Mouse (Mus musculus): ENCODE results near the gene Cib1. TPM values are rescaled to one million over a fixed set of nuclear protein-coding genes. Genes with fewer than 3 reads are reported as not detected.

Gene Cib1
- polyA plus RNA-seq, 1 experiment from 2014 or later: 41.1 TPM

DNA sequence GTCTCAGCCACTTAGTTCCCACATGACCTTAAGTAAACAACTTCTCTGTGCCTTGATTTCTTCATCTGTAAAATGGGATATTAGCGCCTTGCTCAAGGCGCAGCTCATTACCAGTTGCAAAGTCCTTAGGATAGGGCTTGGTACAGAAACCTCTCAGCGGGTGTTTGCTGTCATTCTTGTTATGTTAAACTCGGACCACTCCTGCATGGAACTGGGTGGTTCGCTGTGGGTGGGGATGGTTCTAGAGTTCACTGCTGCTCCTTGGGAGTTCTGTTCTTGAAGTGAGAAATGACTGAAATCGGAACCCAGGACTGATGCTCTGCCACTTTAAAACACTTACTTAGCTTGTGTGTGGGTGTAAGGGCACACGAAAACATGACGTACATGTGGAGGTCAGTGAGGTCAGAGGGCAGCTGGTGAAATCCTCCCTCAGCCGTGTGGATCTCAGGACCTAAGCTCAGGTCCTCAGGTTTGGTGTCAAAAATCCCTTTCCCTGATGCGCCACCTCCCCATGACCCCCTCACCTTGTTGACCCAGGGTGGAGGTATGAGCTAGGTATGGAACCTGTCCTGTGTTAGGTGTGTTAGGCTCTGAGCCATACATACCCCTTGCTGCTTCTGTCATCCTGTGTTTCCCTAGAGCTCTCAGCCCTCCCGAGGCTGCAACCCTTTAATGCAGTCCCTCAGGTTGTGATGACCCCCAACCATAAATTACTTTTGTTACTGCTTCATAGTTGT is 32.6 kb downstream of the Cib1 start:
- no peak for ATAC-seq (ENCODE audit: low FRiP score)
- WGBS: 72% methylated on average over 11 of the region's 11 CpGs

DNA sequence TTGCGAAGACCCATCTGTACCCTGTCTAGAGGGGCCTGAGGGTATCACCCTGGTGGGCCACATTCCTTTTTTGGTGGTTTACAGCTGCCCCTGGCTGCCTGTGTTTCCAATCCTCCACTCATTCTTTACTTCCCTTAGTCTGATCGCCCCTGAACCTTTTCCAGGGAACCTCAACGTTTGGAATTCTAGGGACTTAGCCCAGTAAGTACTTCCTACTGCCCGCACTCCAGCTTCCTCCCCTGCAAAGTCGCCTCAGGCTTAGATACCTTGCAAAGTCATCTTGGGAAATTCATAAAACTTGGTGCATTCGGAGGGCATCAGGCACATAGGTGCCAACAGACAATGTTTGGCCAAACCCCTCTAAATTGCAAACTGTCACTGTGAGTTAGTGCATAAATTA is 33.3 kb downstream of the Cib1 start:
- Histone ChIP-seq H3K4me2 (replicated peaks) (peak overlapping the region; percentile 81), H3K9ac (peak overlapping the region; percentile 91), H3K27me3 (ENCODE audit: control insufficient read depth, insufficient read depth, low read length) (no peaks in the 10 kb centered on the region), H3K36me3 (replicated peaks; ENCODE audit: control insufficient read depth, insufficient read depth) (no peaks in the 10 kb centered on the region), H3K4me1 (replicated peaks; ENCODE audit: control insufficient read depth, insufficient read depth, low read length) (peaks cover 61% of the 10 kb centered on the region), H3K4me3 (replicated peaks; ENCODE audit: low read length) (peak overlapping the region; percentile 73), H3K27ac (peak overlapping the region; percentile 95), H3K9me3 (ENCODE audit: control insufficient read depth, low read length) (no peaks in the 10 kb centered on the region)
- DNase-seq (ENCODE audit: low spot score) (no peak), ATAC-seq (ENCODE audit: low FRiP score) (no peak)
- 30% methylated on average over 6 of the region's 6 CpGs for WGBS

More for the DNA sequence above, 32.6 kb downstream of the Cib1 start:
- no peaks in the 10 kb centered on the region for H3K36me3 ChIP-seq (replicated peaks; ENCODE audit: control insufficient read depth, insufficient read depth)
- no peak overlapping the region for H3K27ac ChIP-seq
- peak overlapping the region; percentile 73 for H3K4me3 ChIP-seq (replicated peaks; ENCODE audit: low read length)
- H3K4me2 ChIP-seq (replicated peaks): peak overlapping the region; percentile 81
- DNase-seq (ENCODE audit: low spot score): no peak
- peak overlapping the region; percentile 91; the same call in 1 of the 2 replicates for H3K9ac ChIP-seq
- no peaks in the 10 kb centered on the region for H3K9me3 ChIP-seq (ENCODE audit: control insufficient read depth, low read length)
- H3K27me3 ChIP-seq (ENCODE audit: control insufficient read depth, insufficient read depth, low read length): no peaks in the 10 kb centered on the region
- peaks cover 55% of the 10 kb centered on the region for H3K4me1 ChIP-seq (replicated peaks; ENCODE audit: control insufficient read depth, insufficient read depth, low read length)

DNA sequence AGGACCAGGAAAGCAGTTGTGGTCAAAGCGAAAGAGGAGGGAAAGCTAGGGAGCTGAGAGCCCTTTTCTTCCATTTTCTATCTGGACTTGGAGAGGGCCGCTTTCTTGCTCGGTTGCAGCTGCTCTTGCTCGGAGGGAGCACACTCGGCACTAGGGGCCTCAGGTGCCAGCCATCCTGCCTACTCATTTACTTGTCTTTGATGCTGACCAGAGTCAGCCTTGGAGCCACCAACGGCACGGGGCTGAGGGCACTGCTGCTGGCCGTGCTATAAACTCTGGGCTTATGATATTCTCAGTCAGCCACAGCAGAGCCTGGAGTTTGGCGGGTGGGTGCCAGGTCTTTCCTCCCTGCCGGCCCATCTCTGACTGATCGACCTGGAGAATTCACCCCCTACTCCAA is 33.8 kb downstream of the Cib1 start:
- no peak for ATAC-seq (ENCODE audit: low FRiP score)
- Histone ChIP-seq H3K9me3 (ENCODE audit: control insufficient read depth, low read length) (no peaks in the 10 kb centered on the region), H3K4me2 (replicated peaks) (peak overlapping the region; percentile 81), H3K36me3 (replicated peaks; ENCODE audit: control insufficient read depth, insufficient read depth) (no peaks in the 10 kb centered on the region), H3K9ac (peak overlapping the region; percentile 91), H3K27me3 (ENCODE audit: control insufficient read depth, insufficient read depth, low read length) (no peaks in the 10 kb centered on the region), H3K27ac (peak overlapping the region; percentile 95), H3K4me1 (replicated peaks; ENCODE audit: control insufficient read depth, insufficient read depth, low read length) (peaks cover 65% of the 10 kb centered on the region), H3K4me3 (replicated peaks; ENCODE audit: low read length) (peak overlapping the region; percentile 73)
- under 1% methylated on average over 11 of the region's 11 CpGs for WGBS
- peak; percentile 52 for DNase-seq (ENCODE audit: low spot score)

DNA sequence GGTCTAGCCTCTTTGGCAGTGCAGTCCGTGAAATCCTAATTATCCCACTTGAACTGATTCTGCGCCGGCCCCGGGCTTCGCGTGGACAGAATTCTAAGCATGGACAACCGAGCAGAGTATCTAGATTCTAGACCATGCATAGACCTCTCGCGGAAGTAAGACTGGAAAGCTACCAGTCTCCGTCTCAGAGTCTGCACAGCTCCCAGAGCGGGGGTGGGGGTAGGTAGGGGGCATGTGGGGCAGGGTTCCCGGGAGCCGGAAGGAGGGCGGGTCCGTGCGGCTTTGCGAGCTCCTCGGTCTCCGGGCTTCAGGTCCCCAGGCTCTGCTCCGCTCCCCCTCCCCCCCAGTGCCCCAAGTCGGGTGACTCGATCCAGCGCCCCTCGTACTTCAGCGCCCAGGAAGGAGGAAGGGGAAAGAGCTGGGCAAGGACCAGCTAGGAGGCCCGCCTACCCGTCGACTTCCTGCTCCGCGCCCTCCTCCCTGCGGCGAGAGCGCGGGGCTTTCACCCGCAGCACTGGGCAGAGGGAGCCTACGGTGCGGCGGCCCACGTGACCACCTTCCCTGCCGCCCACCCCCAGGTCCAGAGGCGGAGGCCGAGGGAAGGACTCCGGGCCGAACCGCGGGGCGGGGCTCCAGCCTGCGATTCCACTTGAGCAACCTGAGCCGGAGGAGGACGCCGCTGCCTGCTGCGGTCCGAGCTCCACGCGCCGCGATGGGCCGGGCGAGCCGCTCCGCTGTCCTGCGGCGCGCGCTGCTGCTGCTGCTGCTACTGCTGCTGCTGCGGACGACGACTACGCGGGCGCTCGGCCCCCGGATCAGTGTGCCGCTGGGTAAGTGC is 34.5 kb downstream of the Cib1 start:
- under 1% methylated on average over 72 of the region's 74 CpGs for WGBS
- Histone ChIP-seq H3K4me1 (replicated peaks; ENCODE audit: control insufficient read depth, insufficient read depth, low read length) (peaks cover 63% of the 10 kb centered on the region), H3K27ac (peak overlapping the region; percentile 95), H3K27me3 (ENCODE audit: control insufficient read depth, insufficient read depth, low read length) (no peaks in the 10 kb centered on the region), H3K4me2 (replicated peaks) (peak overlapping the region; percentile 81), H3K9ac (peak overlapping the region; percentile 91), H3K4me3 (replicated peaks; ENCODE audit: low read length) (peak overlapping the region; percentile 73), H3K9me3 (ENCODE audit: control insufficient read depth, low read length) (no peaks in the 10 kb centered on the region), H3K36me3 (replicated peaks; ENCODE audit: control insufficient read depth, insufficient read depth) (no peaks in the 10 kb centered on the region)
- peak; percentile 89 for ATAC-seq (ENCODE audit: low FRiP score)
- peak; percentile 76 for DNase-seq (ENCODE audit: low spot score)

DNA sequence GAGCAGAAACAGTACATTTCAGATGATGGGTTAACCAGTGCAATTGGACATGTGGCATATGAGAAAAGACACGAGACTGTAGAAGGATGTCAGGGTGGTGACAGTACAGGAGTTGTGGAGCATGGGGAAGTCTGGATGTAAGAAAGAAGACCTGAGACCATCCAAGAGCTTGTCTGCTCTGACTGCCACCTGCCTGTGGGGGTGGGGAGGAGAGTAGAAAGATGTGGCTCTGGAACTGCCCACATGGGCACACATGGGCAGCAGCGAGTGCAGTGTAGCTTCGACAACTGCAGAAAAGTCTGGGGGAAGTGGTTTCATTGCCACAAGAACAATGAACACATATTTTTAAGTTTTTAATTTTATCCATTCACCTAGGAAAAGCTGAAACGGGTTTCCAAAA is 35.2 kb downstream of the Cib1 start:
- no peaks in the 10 kb centered on the region for H3K9me3 ChIP-seq (ENCODE audit: control insufficient read depth, low read length)
- peak overlapping the region; percentile 81 for H3K4me2 ChIP-seq (replicated peaks)
- peak overlapping the region; percentile 73 for H3K4me3 ChIP-seq (replicated peaks; ENCODE audit: low read length)
- peak overlapping the region; percentile 91 for H3K9ac ChIP-seq
- H3K27ac ChIP-seq: peak overlapping the region; percentile 95
- DNase-seq (ENCODE audit: low spot score) (no peak), ATAC-seq (ENCODE audit: low FRiP score) (no peak)
- H3K4me1 ChIP-seq (replicated peaks; ENCODE audit: control insufficient read depth, insufficient read depth, low read length): peaks cover 61% of the 10 kb centered on the region
- no peaks in the 10 kb centered on the region for H3K27me3 ChIP-seq (ENCODE audit: control insufficient read depth, insufficient read depth, low read length)
- no peaks in the 10 kb centered on the region for H3K36me3 ChIP-seq (replicated peaks; ENCODE audit: control insufficient read depth, insufficient read depth)
- WGBS: 13% methylated on average over 4 of the region's 4 CpGs

DNA sequence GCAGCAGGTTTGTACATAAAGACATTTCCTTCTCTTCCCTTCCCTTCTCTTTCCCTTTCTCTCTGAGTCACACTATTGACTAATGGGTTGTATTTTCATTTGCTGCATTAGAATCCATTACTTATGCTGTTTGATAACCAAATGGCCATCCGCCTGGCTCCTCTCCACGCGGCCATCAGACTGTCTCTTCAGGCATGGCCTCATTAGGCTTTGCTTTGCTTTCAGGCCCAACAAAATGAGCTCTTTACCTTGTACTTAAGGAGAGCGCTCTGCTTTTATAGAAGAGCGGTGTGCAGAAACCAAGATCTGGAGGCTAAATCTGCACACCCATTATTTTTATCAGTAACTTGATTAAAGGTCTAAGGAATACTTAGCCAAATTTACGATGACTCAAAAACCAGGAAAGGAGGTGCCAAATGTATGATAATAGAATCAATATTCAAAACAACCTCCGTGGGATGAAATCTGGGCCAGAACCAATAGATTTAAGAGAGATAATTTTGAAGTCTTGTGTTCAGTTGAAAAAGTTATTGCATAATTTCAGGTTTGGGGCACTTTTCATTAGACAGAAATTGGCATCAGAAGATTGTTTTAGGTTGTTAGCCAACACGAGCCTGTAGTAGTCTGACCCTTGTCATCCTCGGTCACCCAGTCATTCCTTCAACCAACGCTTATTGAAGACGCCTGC is 36.9 kb downstream of the Cib1 start:
- no peak overlapping the region for H3K4me3 ChIP-seq (replicated peaks; ENCODE audit: low read length)
- H3K27me3 ChIP-seq (ENCODE audit: control insufficient read depth, insufficient read depth, low read length): no peaks in the 10 kb centered on the region
- no peaks in the 10 kb centered on the region for H3K36me3 ChIP-seq (replicated peaks; ENCODE audit: control insufficient read depth, insufficient read depth)
- H3K4me2 ChIP-seq (replicated peaks): no peak overlapping the region
- H3K4me1 ChIP-seq (replicated peaks; ENCODE audit: control insufficient read depth, insufficient read depth, low read length): peaks cover 58% of the 10 kb centered on the region
- ATAC-seq (ENCODE audit: low FRiP score): no peak
- no peak overlapping the region for H3K9ac ChIP-seq
- DNase-seq (ENCODE audit: low spot score): no peak
- H3K27ac ChIP-seq: no peak overlapping the region
- 85% methylated on average over 10 of the region's 11 CpGs for WGBS
- H3K9me3 ChIP-seq (ENCODE audit: control insufficient read depth, low read length): no peaks in the 10 kb centered on the region

DNA sequence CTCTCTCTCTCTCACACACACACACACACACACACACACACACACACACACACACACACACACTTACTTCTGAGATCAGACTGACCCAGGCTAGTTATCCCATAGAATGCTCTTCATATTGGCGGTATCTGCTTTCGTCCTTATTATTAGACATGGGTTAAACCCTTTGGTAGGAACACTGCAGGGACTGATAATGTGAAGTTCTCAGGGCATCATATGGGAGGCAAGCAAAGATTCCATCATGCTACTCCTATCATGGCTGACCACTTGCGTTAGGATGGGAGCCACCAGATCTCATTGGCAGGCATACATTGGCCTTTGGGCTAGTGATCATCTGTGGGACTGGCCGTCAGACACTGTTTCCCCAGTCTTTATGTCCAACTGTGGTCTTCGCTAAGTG is 37.5 kb downstream of the Cib1 start:
- Histone ChIP-seq H3K27ac (no peak overlapping the region), H3K4me1 (replicated peaks; ENCODE audit: control insufficient read depth, insufficient read depth, low read length) (peaks cover 53% of the 10 kb centered on the region), H3K9me3 (ENCODE audit: control insufficient read depth, low read length) (no peaks in the 10 kb centered on the region), H3K27me3 (ENCODE audit: control insufficient read depth, insufficient read depth, low read length) (no peaks in the 10 kb centered on the region), H3K4me2 (replicated peaks) (no peak overlapping the region), H3K9ac (no peak overlapping the region), H3K4me3 (replicated peaks; ENCODE audit: low read length) (no peak overlapping the region), H3K36me3 (replicated peaks; ENCODE audit: control insufficient read depth, insufficient read depth) (no peaks in the 10 kb centered on the region)
- 93% methylated on average over 5 of the region's 5 CpGs for WGBS
- ATAC-seq (ENCODE audit: low FRiP score): no peak
- no peak for DNase-seq (ENCODE audit: low spot score)

DNA sequence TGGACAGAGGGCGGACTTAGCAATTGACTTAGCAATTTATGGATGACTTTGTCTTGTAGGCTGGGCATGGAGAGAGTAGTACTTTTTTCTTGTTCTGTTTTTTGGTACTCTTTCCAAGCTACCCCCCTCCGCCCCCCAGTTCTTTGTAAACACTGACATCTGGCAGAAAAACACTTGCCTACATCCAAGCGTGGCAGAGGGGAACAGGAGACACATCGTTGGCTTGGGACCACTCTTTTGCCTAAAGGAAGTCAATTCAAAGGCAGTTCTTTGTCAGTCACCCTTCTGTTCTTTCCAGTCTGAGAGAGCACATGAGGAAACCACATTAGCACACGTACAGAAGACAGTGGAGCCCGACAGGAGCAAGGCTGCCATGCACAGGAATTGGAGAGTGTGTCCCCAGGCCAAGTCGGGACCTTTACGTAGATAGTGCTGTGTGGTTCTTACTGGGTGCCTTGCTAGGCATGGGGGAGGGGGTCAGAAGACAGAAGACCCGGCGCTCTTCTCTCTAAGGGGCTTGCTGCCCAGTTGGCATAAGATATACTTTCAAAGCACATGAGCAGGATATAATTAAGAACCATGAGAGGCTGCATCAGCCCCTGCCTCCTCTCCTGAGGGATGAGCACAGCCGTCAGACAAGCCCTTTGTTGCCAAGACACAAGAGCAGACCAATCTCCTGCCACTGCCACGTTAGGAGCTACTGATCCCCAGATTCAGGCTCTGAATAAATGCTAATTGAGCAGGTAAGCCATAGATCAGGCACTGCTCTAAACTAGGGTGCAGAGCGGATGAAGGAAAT is 38.5 kb downstream of the Cib1 start:
- 32% methylated on average over 13 of the region's 13 CpGs for WGBS
- Histone ChIP-seq H3K36me3 (replicated peaks; ENCODE audit: control insufficient read depth, insufficient read depth) (no peaks in the 10 kb centered on the region), H3K9me3 (ENCODE audit: control insufficient read depth, low read length) (no peaks in the 10 kb centered on the region), H3K9ac (peak overlapping the region; percentile 1; the same call in 1 of the 2 replicates), H3K27me3 (ENCODE audit: control insufficient read depth, insufficient read depth, low read length) (no peaks in the 10 kb centered on the region), H3K4me1 (replicated peaks; ENCODE audit: control insufficient read depth, insufficient read depth, low read length) (peaks cover 50% of the 10 kb centered on the region), H3K4me2 (replicated peaks) (peak overlapping the region; percentile 27), H3K27ac (peak overlapping the region; percentile 80), H3K4me3 (replicated peaks; ENCODE audit: low read length) (no peak overlapping the region)
- ATAC-seq (ENCODE audit: low FRiP score) (no peak), DNase-seq (ENCODE audit: low spot score) (no peak)
